Mouse (Mus musculus) neural tube, embryonic 11.5 days (tissue): ENCODE measurements around the gene Fgfrl1. TPM values are rescaled to one million over a fixed set of nuclear protein-coding genes. Genes with fewer than 3 reads are reported as not detected.
"Not testable (repeated sequence)": the region's sequence is repeated elsewhere in the genome, so short reads cannot be mapped to it uniquely, and the experiment has no call there.

Experiments used
- ATAC-seq: fragments of 200-750 bp; cut with Nextera tagmentation; 2 replicates; pipeline ENCODE4 v1.8.0; 2017; ENCODE audit warnings: moderate number of reproducible peaks, mild to moderate bottlenecking, moderate TSS enrichment, moderate library complexity; ENCODE audit not compliant: insufficient read depth, low FRiP score, low TSS enrichment
- DNase-seq: peaks from one replicate; pipeline ENCODE4 v3.0.0-alpha.2; 2015; ENCODE audit warnings: low spot score
- H3K27ac ChIP-seq: fragments of 300-500 bp; sonication (generic); 2 replicates; pipeline ENCODE4 v1.5.1; 2014; ENCODE audit warnings: low read depth, mild to moderate bottlenecking, low read length
- H3K27me3 ChIP-seq: fragments of 300-500 bp; sonication (generic); 2 replicates; pipeline ENCODE4 v1.6.1; 2014; ENCODE audit warnings: mild to moderate bottlenecking, low read length, mixed read lengths; ENCODE audit not compliant: control insufficient read depth, insufficient read depth
- H3K36me3 ChIP-seq: fragments of 300-500 bp; sonication (generic); 2 replicates; pipeline ENCODE4 v1.6.1; 2014; ENCODE audit warnings: mild to moderate bottlenecking, low read length, moderate library complexity, mixed read lengths; ENCODE audit not compliant: control insufficient read depth, insufficient read depth
- H3K4me1 ChIP-seq: fragments of 300-500 bp; sonication (generic); 2 replicates; pipeline ENCODE4 v1.6.1; 2014; ENCODE audit warnings: low read length, mixed read lengths; ENCODE audit not compliant: control insufficient read depth, insufficient read depth
- H3K4me2 ChIP-seq: fragments of 300-500 bp; sonication (generic); 2 replicates; pipeline ENCODE4 v1.6.1; 2014; ENCODE audit warnings: low read depth, mild to moderate bottlenecking, moderate library complexity
- H3K4me3 ChIP-seq: fragments of 300-500 bp; sonication (generic); 2 replicates; pipeline ENCODE4 v1.5.1; 2014; ENCODE audit warnings: low read depth, low read length
- H3K9ac ChIP-seq: fragments of 300-500 bp; sonication (generic); 2 replicates; pipeline ENCODE4 v1.6.1; 2014; ENCODE audit warnings: mild to moderate bottlenecking, low read length
- H3K9me3 ChIP-seq: fragments of 300-500 bp; sonication (generic); 2 replicates; pipeline ENCODE4 v1.6.1; 2016; ENCODE audit warnings: low read length; ENCODE audit not compliant: control insufficient read depth
- WGBS: fragments of 180-500 bp; shearing (Covaris S2); extraction: QIAGEN DNeasy Blood & Tissue Kit; methylation state at CpG from one replicate; pipeline ENCODE4 v1.1.7; 2014; 5-methylcytosine and 5-hydroxymethylcytosine counted together
- polyA plus RNA-seq: library from polyadenylated mRNA; unstranded; fragments of >200 nt; fragmentation: Nextera tagmentation; extraction: Ambion mirVana; gene quantifications from 2 replicates; pipeline ENCODE4 v1.2.1, GENCODE M21; 2014

Fgfrl1 gene
- polyA plus RNA-seq, 1 experiment from 2014 or later = 28.6 TPM

DNA sequence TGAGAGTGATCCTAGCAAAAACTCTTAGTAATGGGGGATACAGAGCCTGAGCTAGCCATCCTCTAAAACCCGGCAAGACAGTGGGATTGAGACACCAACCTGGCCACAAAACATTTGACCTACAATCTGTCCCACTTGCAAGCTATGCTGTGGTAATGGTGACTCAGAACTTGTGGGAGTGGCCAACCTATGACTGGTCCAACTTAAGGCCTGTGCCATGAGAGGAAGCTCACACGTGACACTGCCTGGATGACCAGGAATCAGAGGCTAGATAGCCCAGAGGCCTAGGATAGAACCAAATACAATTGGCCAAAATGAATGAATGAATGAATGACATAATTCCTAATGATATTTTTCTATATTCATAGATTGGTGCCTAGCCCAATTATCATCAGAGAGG is 49.7 kb downstream of the Fgfrl1 start:
- 84% methylated on average over 2 of the region's 2 CpGs for WGBS

DNA sequence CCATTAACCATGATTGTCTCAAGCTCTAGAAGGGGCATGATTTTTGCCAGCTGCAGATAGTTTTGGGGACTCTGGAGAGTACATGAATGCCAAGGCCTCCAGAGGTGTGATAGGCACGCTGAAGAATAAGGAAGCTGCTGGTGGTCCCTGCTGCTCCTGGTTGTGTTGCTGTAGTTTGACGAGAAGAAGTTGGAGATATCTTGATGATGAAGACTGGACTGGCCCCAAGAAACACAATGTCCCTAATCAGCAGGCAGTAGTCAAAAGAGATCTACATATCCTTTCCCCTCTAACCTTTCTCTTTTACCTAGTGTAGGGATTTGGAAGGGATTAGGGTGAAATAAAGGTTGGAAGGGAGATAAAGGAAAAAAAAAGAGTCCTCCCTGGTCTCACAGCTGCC is 50.4 kb downstream of the Fgfrl1 start:
- no peak for ATAC-seq
- H3K9me3 ChIP-seq = no peaks in the 10 kb centered on the region
- H3K4me3 ChIP-seq = no peak overlapping the region
- no peaks in the 10 kb centered on the region for H3K4me1 ChIP-seq
- H3K27me3 ChIP-seq = no peaks in the 10 kb centered on the region
- no peaks in the 10 kb centered on the region for H3K36me3 ChIP-seq
- 78% methylated on average over 2 of the region's 2 CpGs for WGBS
- H3K4me2 ChIP-seq = no peak overlapping the region
- H3K27ac ChIP-seq = no peak overlapping the region
- H3K9ac ChIP-seq = no peak overlapping the region
- DNase-seq = no peak

More for the DNA sequence above, 49.7 kb downstream of the Fgfrl1 start:
- no peaks in the 10 kb centered on the region for H3K36me3 ChIP-seq
- H3K9me3 ChIP-seq = no peaks in the 10 kb centered on the region
- no peak for DNase-seq
- H3K27me3 ChIP-seq = no peaks in the 10 kb centered on the region
- no peak overlapping the region for H3K4me3 ChIP-seq
- H3K27ac ChIP-seq = no peak overlapping the region
- H3K4me1 ChIP-seq = no peaks in the 10 kb centered on the region
- ATAC-seq = no peak
- H3K4me2 ChIP-seq = no peak overlapping the region
- H3K9ac ChIP-seq = no peak overlapping the region

DNA sequence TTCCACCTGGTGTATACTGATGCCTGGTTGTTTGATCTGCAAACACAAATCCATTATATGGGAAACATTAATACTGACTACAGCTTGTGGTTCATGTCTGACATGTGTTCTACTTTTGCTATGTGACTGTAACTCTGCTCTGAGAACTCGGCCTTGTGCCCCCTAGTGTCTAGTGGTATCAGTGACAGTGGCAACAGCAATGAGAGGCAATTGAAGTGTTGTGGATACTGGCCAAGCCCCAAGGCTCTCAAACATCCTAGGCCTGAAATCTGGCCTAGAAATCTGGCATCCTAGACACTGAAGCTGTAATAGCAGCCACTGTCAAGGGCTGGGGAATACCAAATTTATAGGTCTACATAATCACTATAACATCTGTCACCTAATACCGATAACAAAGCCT is 51.7 kb downstream of the Fgfrl1 start:
- DNase-seq (no peak), ATAC-seq (no peak)
- Histone ChIP-seq H3K9ac (no peak overlapping the region), H3K9me3 (no peaks in the 10 kb centered on the region), H3K4me1 (no peaks in the 10 kb centered on the region), H3K36me3 (no peaks in the 10 kb centered on the region), H3K4me3 (no peak overlapping the region), H3K27ac (no peak overlapping the region), H3K4me2 (no peak overlapping the region), H3K27me3 (no peaks in the 10 kb centered on the region)
- WGBS = 64% methylated on average over 2 of the region's 2 CpGs

GRCm38 (mm10) chr5:108744629-108745028 is 52.4 kb downstream of the Fgfrl1 start:
- ATAC-seq (no peak), DNase-seq (no peak)
- Histone ChIP-seq H3K36me3 (no peaks in the 10 kb centered on the region), H3K4me1 (no peaks in the 10 kb centered on the region), H3K9me3 (no peaks in the 10 kb centered on the region), H3K4me3 (no peak overlapping the region), H3K4me2 (no peak overlapping the region), H3K27ac (no peak overlapping the region), H3K27me3 (no peaks in the 10 kb centered on the region), H3K9ac (no peak overlapping the region)
- WGBS = 78% methylated on average over 3 of the region's 3 CpGs

- ATAC-seq (no peak), DNase-seq (no peak)
- 77% methylated on average over 5 of the region's 5 CpGs for WGBS
- H3K27me3 ChIP-seq = no peaks in the 10 kb centered on the region
- H3K27ac ChIP-seq = no peak overlapping the region
- no peaks in the 10 kb centered on the region for H3K36me3 ChIP-seq
- no peak overlapping the region for H3K9ac ChIP-seq
- no peak overlapping the region for H3K4me2 ChIP-seq
- H3K9me3 ChIP-seq = no peaks in the 10 kb centered on the region
- no peak overlapping the region for H3K4me3 ChIP-seq
- no peaks in the 10 kb centered on the region for H3K4me1 ChIP-seq
These were observed 58.4 kb downstream of the Fgfrl1 start for GRCm38 (mm10) chr5:108750328-108751210.

DNA sequence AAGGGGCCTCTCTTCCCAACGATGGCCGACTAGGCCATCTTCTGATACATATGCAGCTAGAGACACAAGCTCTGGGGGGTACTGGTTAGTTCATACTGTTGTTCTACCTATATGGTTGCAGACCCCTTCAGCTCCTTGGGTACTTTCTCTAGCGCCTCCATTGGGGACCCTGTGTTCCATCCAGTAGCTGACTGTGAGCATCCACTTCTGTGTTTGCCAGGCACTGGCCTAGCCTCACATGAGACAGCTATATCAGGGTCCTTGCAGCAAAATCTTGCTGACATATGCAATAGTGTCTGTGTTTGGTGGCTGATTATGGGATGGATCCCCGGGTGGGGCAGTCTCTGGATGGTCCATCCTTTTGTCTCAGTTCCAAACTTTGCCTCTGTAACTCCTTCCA is 59.1 kb downstream of the Fgfrl1 start:
- WGBS = 95% methylated on average over 4 of the region's 4 CpGs
- not testable (repeated sequence) for H3K27ac ChIP-seq, H3K4me2 ChIP-seq, H3K36me3 ChIP-seq, H3K4me3 ChIP-seq, DNase-seq, H3K9me3 ChIP-seq, H3K4me1 ChIP-seq, ATAC-seq, H3K27me3 ChIP-seq, H3K9ac ChIP-seq

Other genes with a start within 250 kb of the Fgfrl1 start
- not detected in 2 replicates for gene Mfsd7a, start 243.5 kb upstream of the Fgfrl1 start, polyA plus RNA-seq
- 35.2 and 36.2 TPM in 2 replicates for gene Pcgf3, start 231.2 kb upstream of the Fgfrl1 start, polyA plus RNA-seq
- 16.9 and 17.4 TPM in 2 replicates for gene Cplx1, start 142.4 kb upstream of the Fgfrl1 start, polyA plus RNA-seq
- 53.4 and 53.5 TPM in 2 replicates for gene Gak, start 62.6 kb upstream of the Fgfrl1 start, polyA plus RNA-seq
- gene Tmem175, start 62.6 kb upstream of the Fgfrl1 start, polyA plus RNA-seq = 17.7 and 20.7 TPM in 2 replicates
- 7.1 and 8.2 TPM in 2 replicates for gene Idua, start 32.1 kb upstream of the Fgfrl1 start, polyA plus RNA-seq
- 11.6 and 12.1 TPM in 2 replicates for gene Dgkq, start 22.7 kb upstream of the Fgfrl1 start, polyA plus RNA-seq
- gene Slc26a1, start 16.8 kb upstream of the Fgfrl1 start, polyA plus RNA-seq = 0.96 and 0.97 TPM in 2 replicates
- 0.95 and 0.97 TPM in 2 replicates for gene Rnf212, start 82.6 kb downstream of the Fgfrl1 start, polyA plus RNA-seq
- gene Tmed11, start 103.0 kb downstream of the Fgfrl1 start, polyA plus RNA-seq = not detected in 2 replicates
- not detected in 2 replicates for gene Vmn2r8, start 116.5 kb downstream of the Fgfrl1 start, polyA plus RNA-seq
- gene Vmn2r9, start 160.2 kb downstream of the Fgfrl1 start, polyA plus RNA-seq = not detected in 2 replicates